Mouse (Mus musculus) intestine, embryonic 15.5 days (tissue): ENCODE measurements at regions not wholly inside any gene's neighbourhood (a gene's known extent, or its start where the extent isn't known, plus 50 kb on each side); places are given as distances from the start of the nearest gene placed in this dataset.

Experiments
- ATAC-seq: fragments of 200-750 bp; cut with Nextera tagmentation; 2 replicates; pipeline ENCODE4 v1.8.0; 2017; ENCODE audit warnings: moderate TSS enrichment, moderate library complexity
- H3K27ac ChIP-seq: fragments of 300-500 bp; sonication (generic); 2 replicates; pipeline ENCODE4 v1.5.1; 2015; ENCODE audit warnings: mild to moderate bottlenecking, inconsistent platforms
- H3K27me3 ChIP-seq: fragments of 300-500 bp; sonication (generic); replicated peaks from 2 replicates; pipeline ENCODE4 v1.6.1; 2015; ENCODE audit warnings: inconsistent platforms
- H3K36me3 ChIP-seq: fragments of 300-500 bp; sonication (generic); 2 replicates; pipeline ENCODE4 v1.6.1; 2015; ENCODE audit warnings: inconsistent platforms
- H3K4me1 ChIP-seq: fragments of 300-500 bp; sonication (generic); replicated peaks from 2 replicates; pipeline ENCODE4 v1.6.1; 2015; ENCODE audit warnings: inconsistent platforms
- H3K4me2 ChIP-seq: fragments of 300-500 bp; sonication (generic); replicated peaks from 2 replicates; pipeline ENCODE4 v1.6.1; 2015; ENCODE audit warnings: mild to moderate bottlenecking, inconsistent platforms
- H3K4me3 ChIP-seq: fragments of 300-500 bp; sonication (generic); replicated peaks from 2 replicates; pipeline ENCODE4 v1.5.1; 2015; ENCODE audit warnings: inconsistent platforms
- H3K9ac ChIP-seq: fragments of 300-500 bp; sonication (generic); 2 replicates; pipeline ENCODE4 v1.6.1; 2015; ENCODE audit warnings: inconsistent platforms
- H3K9me3 ChIP-seq: fragments of 300-500 bp; sonication (generic); 2 replicates; pipeline ENCODE4 v1.6.1; 2016; ENCODE audit warnings: inconsistent platforms
- WGBS: fragments of 180-500 bp; shearing (Covaris S2); methylation state at CpG from one replicate; pipeline ENCODE4 v1.1.7; 2015; 5-methylcytosine and 5-hydroxymethylcytosine counted together

DNA sequence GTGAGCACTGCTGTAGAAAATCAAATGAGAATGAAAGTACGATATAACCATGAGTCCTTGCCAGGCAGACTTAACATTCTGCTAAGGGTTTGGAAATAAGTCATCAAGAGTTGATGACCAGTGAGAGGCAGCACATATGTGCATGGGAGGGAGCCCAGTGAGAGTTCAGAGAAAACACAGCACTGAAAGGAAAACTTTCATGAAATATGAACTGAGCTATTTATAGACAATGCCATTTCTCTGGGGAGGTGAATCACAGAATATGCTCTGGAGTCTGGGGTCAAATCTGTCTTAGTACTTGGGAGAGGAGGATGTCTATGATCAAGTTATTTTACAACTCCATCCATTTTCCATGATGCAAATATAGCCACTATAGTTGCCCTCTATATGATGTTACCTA lies 579.4 kb upstream of the Isx start:
- H3K27me3 ChIP-seq: no peaks in the 10 kb centered on the region
- no peak overlapping the region for H3K4me3 ChIP-seq
- H3K36me3 ChIP-seq: no peaks in the 10 kb centered on the region
- no peaks in the 10 kb centered on the region for H3K9me3 ChIP-seq
- ATAC-seq: no peak
- no peak overlapping the region for H3K4me2 ChIP-seq
- H3K4me1 ChIP-seq: no peaks in the 10 kb centered on the region
- H3K9ac ChIP-seq: no peak overlapping the region
- WGBS: 85% methylated on average over 1 of the region's 1 CpGs
- no peak overlapping the region for H3K27ac ChIP-seq

DNA sequence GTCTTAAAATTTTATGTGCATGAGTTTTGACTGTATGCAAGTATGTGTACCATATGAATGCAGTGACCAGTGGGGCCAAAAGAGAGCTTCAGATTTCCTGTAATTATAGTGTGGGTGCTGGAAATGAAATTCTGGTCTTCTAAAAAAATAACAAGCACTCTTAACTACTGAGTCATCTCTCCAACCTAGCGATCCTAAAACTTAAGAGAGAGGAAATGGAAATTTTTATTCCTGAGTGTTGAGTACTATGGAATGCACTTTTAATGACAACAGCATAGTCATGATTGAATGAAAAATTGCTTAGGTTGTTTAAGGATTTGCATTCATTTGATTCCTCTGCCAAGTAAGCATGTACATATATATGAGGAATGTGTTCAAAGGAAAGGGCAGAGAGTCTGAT lies 575.3 kb upstream of the Isx start:
- H3K4me2 ChIP-seq: no peak overlapping the region
- ATAC-seq: no peak
- no peaks in the 10 kb centered on the region for H3K27me3 ChIP-seq
- no peaks in the 10 kb centered on the region for H3K9me3 ChIP-seq
- 72% methylated on average over 1 of the region's 1 CpGs for WGBS
- no peak overlapping the region for H3K4me3 ChIP-seq
- H3K4me1 ChIP-seq: no peaks in the 10 kb centered on the region
- H3K9ac ChIP-seq: no peak overlapping the region
- H3K27ac ChIP-seq: no peak overlapping the region
- H3K36me3 ChIP-seq: no peaks in the 10 kb centered on the region

DNA sequence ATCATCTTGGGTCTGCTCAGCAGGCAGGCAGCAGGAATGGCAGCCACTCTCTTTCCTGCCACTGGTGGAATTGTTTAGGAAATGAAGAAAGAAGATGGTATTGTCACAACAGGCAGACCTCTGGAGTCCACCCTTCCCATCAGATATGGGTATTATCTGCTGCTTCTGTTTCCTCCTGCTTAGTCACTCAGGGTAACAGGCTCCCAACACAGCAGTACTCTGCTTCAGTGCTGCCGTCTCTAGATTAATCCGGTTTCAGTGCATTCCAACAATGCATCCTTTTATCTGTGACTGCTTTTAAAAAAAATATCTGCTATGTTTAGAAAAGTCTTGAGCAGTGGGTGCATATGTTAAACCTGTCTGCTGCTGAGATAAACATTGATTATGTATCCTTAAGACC lies 563.2 kb upstream of the Isx start:
- Histone ChIP-seq H3K36me3 (no peaks in the 10 kb centered on the region), H3K27me3 (no peaks in the 10 kb centered on the region), H3K27ac (no peak overlapping the region), H3K4me1 (no peaks in the 10 kb centered on the region), H3K9me3 (no peaks in the 10 kb centered on the region), H3K9ac (no peak overlapping the region), H3K4me2 (no peak overlapping the region), H3K4me3 (no peak overlapping the region)
- 49% methylated on average over 2 of the region's 2 CpGs for WGBS
- no peak for ATAC-seq

DNA sequence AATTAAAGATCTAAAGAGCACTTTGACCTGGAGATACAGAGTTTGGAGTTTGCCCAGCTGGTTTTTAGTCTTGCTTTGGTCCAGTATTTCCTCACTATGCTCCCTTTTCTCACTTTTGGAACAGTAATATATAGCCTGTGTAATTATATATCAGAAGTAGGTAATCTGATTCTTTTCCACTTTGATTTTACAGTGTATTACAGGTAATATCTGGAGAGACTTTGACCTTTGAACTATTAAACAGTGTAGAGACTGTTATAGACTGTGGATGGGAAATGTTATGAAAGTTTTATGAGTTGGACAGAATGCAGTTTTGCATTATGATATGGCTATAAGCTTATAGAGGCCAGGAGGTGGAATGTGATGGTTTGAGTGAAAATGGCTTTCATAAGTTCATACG lies 557.6 kb upstream of the Isx start:
- WGBS: 54% methylated on average over 1 of the region's 1 CpGs

DNA sequence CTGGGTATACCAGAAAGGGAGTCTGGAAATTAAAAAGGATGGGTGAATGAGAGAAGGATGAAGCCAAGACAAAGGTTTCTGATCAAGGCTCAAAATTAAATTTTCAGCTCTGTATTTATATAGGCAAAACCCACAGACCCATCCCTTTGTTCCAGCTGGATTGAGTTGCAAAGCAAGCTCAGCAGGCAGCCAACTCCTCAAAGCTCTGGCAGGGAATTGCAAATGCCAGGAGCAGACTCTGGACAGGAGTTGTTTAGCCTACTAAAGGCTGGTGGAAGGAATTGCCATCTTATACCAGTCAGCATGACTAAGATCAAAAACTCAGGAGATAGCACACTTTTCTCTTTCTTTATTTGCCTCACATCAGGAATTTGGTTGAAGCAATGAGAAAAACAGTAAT lies 545.5 kb upstream of the Isx start:
- no peak for ATAC-seq

More for the DNA sequence above, 557.6 kb upstream of the Isx start:
- Histone ChIP-seq H3K27me3 (no peaks in the 10 kb centered on the region), H3K4me3 (no peak overlapping the region), H3K36me3 (no peaks in the 10 kb centered on the region), H3K4me2 (no peak overlapping the region), H3K9ac (no peak overlapping the region), H3K9me3 (no peaks in the 10 kb centered on the region), H3K27ac (no peak overlapping the region), H3K4me1 (no peaks in the 10 kb centered on the region)
- ATAC-seq: peak; percentile 79

DNA sequence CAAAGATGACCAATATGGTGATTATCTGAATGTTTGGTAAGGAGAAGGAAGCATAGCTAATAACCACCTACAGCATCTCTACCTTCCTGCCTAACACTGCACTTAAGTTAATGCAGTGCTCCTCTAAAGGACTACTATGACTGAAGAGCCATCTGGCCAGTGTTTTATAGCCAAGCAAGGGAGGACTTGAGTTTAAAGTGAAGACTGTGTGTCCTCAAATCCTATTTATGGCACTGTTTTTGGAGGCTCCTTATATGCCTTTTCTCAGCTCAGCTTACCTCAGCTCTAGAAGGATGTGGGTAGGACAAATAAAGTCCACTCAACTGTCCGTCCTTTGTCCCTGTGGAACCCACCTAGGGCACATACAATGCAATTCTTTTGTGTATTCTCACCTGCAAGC lies 529.0 kb upstream of the Isx start:
- no peaks in the 10 kb centered on the region for H3K9me3 ChIP-seq
- WGBS: 80% methylated on average over 1 of the region's 1 CpGs
- no peaks in the 10 kb centered on the region for H3K4me1 ChIP-seq
- no peak overlapping the region for H3K4me2 ChIP-seq
- H3K36me3 ChIP-seq: no peaks in the 10 kb centered on the region
- ATAC-seq: no peak
- no peak overlapping the region for H3K27ac ChIP-seq
- no peaks in the 10 kb centered on the region for H3K27me3 ChIP-seq
- no peak overlapping the region for H3K9ac ChIP-seq
- no peak overlapping the region for H3K4me3 ChIP-seq

More for the DNA sequence above, 545.5 kb upstream of the Isx start:
- no peak overlapping the region for H3K4me3 ChIP-seq
- no peak overlapping the region for H3K27ac ChIP-seq
- H3K9ac ChIP-seq: no peak overlapping the region
- H3K36me3 ChIP-seq: no peaks in the 10 kb centered on the region
- H3K4me2 ChIP-seq: no peak overlapping the region
- no peaks in the 10 kb centered on the region for H3K9me3 ChIP-seq
- H3K27me3 ChIP-seq: no peaks in the 10 kb centered on the region
- H3K4me1 ChIP-seq: no peaks in the 10 kb centered on the region
